Mouse (Mus musculus) limb, embryonic 13.5 days (tissue): ENCODE data around the gene Cacna2d3. TPM values are rescaled to one million over a fixed set of nuclear protein-coding genes. Genes with fewer than 3 reads are reported as not detected.

ENCODE experiments used
- ATAC-seq: fragments of 200-750 bp; cut with Nextera tagmentation; 2 replicates; pipeline ENCODE4 v1.8.0; 2017; ENCODE audit warnings: low read depth, moderate number of reproducible peaks, moderate TSS enrichment; ENCODE audit not compliant: low FRiP score
- H3K27ac ChIP-seq: fragments of 300-500 bp; sonication (generic); 2 replicates; pipeline ENCODE4 v1.5.1; 2015; ENCODE audit warnings: inconsistent platforms, mild to moderate bottlenecking, moderate library complexity
- H3K27me3 ChIP-seq: fragments of 300-500 bp; sonication (generic); 2 replicates; pipeline ENCODE4 v1.6.1; 2015; ENCODE audit warnings: mild to moderate bottlenecking, inconsistent platforms
- H3K36me3 ChIP-seq: fragments of 300-500 bp; sonication (generic); 2 replicates; pipeline ENCODE4 v1.6.1; 2015; ENCODE audit warnings: inconsistent platforms, mild to moderate bottlenecking, moderate library complexity
- H3K4me1 ChIP-seq: fragments of 300-500 bp; sonication (generic); 2 replicates; pipeline ENCODE4 v1.6.1; 2015; ENCODE audit warnings: inconsistent platforms
- H3K4me2 ChIP-seq: fragments of 300-500 bp; sonication (generic); replicated peaks from 2 replicates; pipeline ENCODE4 v1.6.1; 2015; ENCODE audit warnings: inconsistent platforms, mild to moderate bottlenecking, moderate library complexity
- H3K4me3 ChIP-seq: fragments of 300-500 bp; sonication (generic); 2 replicates; pipeline ENCODE4 v1.5.1; 2015; ENCODE audit warnings: moderate library complexity, mild to moderate bottlenecking, inconsistent platforms
- H3K9ac ChIP-seq: fragments of 300-500 bp; sonication (generic); 2 replicates; pipeline ENCODE4 v1.6.1; 2015; ENCODE audit warnings: mild to moderate bottlenecking, inconsistent platforms
- H3K9me3 ChIP-seq: fragments of 300-500 bp; sonication (generic); 2 replicates; pipeline ENCODE4 v1.6.1; 2016; ENCODE audit warnings: inconsistent platforms
- WGBS: fragments of 180-500 bp; shearing (Covaris S2); methylation state at CpG from one replicate; pipeline ENCODE4 v1.1.7; 2015; 5-methylcytosine and 5-hydroxymethylcytosine counted together
- polyA plus RNA-seq: library from polyadenylated mRNA; unstranded; fragments of >200 nt; fragmentation: Nextera tagmentation; extraction: Ambion mirVana; gene quantifications from 2 replicates; pipeline ENCODE4 v1.2.1, GENCODE M21; 2015

The Cacna2d3 gene
- polyA plus RNA-seq, 1 experiment from 2014 or later: 5.3 TPM

- Histone ChIP-seq H3K36me3 (no peaks in the 10 kb centered on the region), H3K4me3 (no peak overlapping the region), H3K4me1 (peaks cover 27% of the 10 kb centered on the region), H3K4me2 (peak overlapping the region; percentile 39), H3K27ac (peak overlapping the region; percentile 67; the same call in 1 of the 2 replicates), H3K9me3 (no peaks in the 10 kb centered on the region), H3K9ac (no peak overlapping the region), H3K27me3 (no peaks in the 10 kb centered on the region)
- ATAC-seq: no peak
- WGBS: 20% methylated on average over 6 of the region's 6 CpGs
Measured at GRCm38 (mm10) chr14:29028391-29029106, 693.1 kb downstream of the Cacna2d3 start.

DNA sequence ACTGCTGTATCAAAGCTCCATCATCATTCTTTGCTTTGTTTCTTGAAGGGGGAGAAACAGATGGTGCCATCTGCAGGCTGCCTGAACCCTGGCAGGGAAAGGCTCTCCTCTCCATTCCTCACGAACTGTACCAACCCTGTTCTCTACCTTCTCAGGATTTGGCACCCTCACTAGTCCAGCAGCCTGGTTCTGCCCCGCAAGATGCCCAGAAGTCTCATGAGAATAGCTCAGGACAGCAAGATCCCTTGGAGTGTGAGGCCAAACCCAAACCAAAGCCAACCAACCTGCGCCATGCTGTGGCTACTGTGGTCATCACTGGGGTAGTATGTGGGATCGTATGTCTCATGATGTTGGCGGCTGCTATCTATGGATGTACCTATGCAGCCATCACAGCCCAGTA is 694.4 kb downstream of the Cacna2d3 start:
- no peak overlapping the region for H3K9ac ChIP-seq
- H3K27ac ChIP-seq: no peak overlapping the region
- no peaks in the 10 kb centered on the region for H3K36me3 ChIP-seq
- H3K4me1 ChIP-seq: peaks cover 27% of the 10 kb centered on the region
- H3K9me3 ChIP-seq: no peaks in the 10 kb centered on the region
- no peaks in the 10 kb centered on the region for H3K27me3 ChIP-seq
- H3K4me2 ChIP-seq: no peak overlapping the region
- ATAC-seq: no peak
- no peak overlapping the region for H3K4me3 ChIP-seq
- 88% methylated on average over 5 of the region's 5 CpGs for WGBS

- Histone ChIP-seq H3K9me3 (no peaks in the 10 kb centered on the region), H3K36me3 (no peaks in the 10 kb centered on the region), H3K27me3 (no peaks in the 10 kb centered on the region), H3K4me1 (peaks cover 27% of the 10 kb centered on the region), H3K27ac (no peak overlapping the region), H3K9ac (no peak overlapping the region), H3K4me2 (no peak overlapping the region), H3K4me3 (no peak overlapping the region)
- no peak for ATAC-seq
- 80% methylated on average over 6 of the region's 6 CpGs for WGBS
Measured at GRCm38 (mm10) chr14:29025335-29025734, 696.3 kb downstream of the Cacna2d3 start.

GRCm38 (mm10) chr14:29023246-29023645 is 698.4 kb downstream of the Cacna2d3 start:
- no peak for ATAC-seq
- no peaks in the 10 kb centered on the region for H3K9me3 ChIP-seq
- H3K4me3 ChIP-seq: no peak overlapping the region
- no peak overlapping the region for H3K4me2 ChIP-seq
- no peak overlapping the region for H3K27ac ChIP-seq
- no peaks in the 10 kb centered on the region for H3K36me3 ChIP-seq
- 94% methylated on average over 4 of the region's 4 CpGs for WGBS
- no peak overlapping the region for H3K9ac ChIP-seq
- peaks cover 11% of the 10 kb centered on the region for H3K4me1 ChIP-seq
- no peaks in the 10 kb centered on the region for H3K27me3 ChIP-seq

DNA sequence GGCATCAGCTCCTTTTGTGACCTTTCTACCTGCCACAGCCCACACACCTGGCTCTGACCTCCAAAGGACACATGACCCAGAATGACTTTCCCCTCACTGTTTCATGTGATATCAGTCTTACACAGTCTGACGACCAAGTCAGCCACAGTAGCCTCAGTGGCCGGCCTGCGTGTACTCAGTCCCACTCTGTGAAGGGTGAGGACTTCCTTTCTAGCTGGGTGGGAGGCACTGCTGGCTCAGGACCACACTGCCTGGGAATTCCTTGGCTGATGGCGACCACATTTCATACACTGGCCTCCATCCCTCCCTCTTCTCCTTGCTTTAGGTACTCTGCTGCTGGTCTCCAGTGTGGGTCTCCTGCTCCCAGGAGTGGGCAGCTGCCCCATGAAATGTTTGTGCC is 700.4 kb downstream of the Cacna2d3 start:
- Histone ChIP-seq H3K4me2 (no peak overlapping the region), H3K9ac (no peak overlapping the region), H3K36me3 (no peaks in the 10 kb centered on the region), H3K4me1 (peaks cover 13% of the 10 kb centered on the region; the same call in 1 of the 2 replicates), H3K27me3 (no peaks in the 10 kb centered on the region), H3K27ac (no peak overlapping the region), H3K4me3 (no peak overlapping the region), H3K9me3 (no peaks in the 10 kb centered on the region)
- WGBS: 83% methylated on average over 4 of the region's 4 CpGs
- no peak for ATAC-seq

- ATAC-seq: 0 out of 2 replicates have a peak, but pooled peaks have one; percentile 5
- 64% methylated on average over 7 of the region's 7 CpGs for WGBS
Measured at GRCm38 (mm10) chr14:29018316-29019000, 703.2 kb downstream of the Cacna2d3 start.

GRCm38 (mm10) chr14:29017883-29018282 is 703.8 kb downstream of the Cacna2d3 start, which contains the start of gene Lrtm1:
TSS of gene Lrtm1 (plus strand) at chr14:29018208.
- H3K36me3 ChIP-seq: no peaks in the 10 kb centered on the region
- H3K4me1 ChIP-seq: peaks cover 21% of the 10 kb centered on the region
- peak; percentile 69 for ATAC-seq
- 14% methylated on average over 5 of the region's 5 CpGs for WGBS
- no peaks in the 10 kb centered on the region for H3K9me3 ChIP-seq
- no peaks in the 10 kb centered on the region for H3K27me3 ChIP-seq
- no peak within 1 kb of the TSS for H3K4me3 ChIP-seq
- no peak within 1 kb of the TSS for H3K4me2 ChIP-seq
- H3K9ac ChIP-seq: no peak within 1 kb of the TSS
- no peak within 1 kb of the TSS for H3K27ac ChIP-seq

More at GRCm38 (mm10) chr14:29018316-29019000, 703.2 kb downstream of the Cacna2d3 start:
- H3K9me3 ChIP-seq: no peaks in the 10 kb centered on the region
- no peaks in the 10 kb centered on the region for H3K36me3 ChIP-seq
- no peaks in the 10 kb centered on the region for H3K27me3 ChIP-seq
- no peak overlapping the region for H3K4me3 ChIP-seq
- no peak overlapping the region for H3K9ac ChIP-seq
- peaks cover 21% of the 10 kb centered on the region for H3K4me1 ChIP-seq
- H3K27ac ChIP-seq: no peak overlapping the region
- H3K4me2 ChIP-seq: no peak overlapping the region

DNA sequence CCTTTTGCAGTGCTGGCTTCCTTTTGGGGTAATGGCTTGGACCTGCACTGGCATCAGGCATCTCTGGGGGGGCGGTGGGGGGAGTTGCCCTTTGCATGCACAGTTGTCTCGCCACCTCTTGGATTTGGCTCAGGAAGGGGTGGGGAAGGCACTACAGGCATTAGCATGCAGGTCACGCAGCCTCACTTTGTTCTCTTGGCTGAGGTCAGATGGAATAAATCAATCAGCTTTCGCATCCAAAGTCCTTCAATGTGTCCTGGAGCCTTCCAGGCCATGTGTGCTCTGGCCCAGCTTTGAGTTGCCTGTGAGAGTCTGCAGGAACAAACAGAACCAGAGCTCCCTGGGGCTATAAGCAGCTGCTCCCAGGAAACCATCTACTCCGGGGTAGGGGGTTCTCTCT is 705.8 kb downstream of the Cacna2d3 start:
- H3K4me2 ChIP-seq: no peak overlapping the region
- no peaks in the 10 kb centered on the region for H3K36me3 ChIP-seq
- H3K9me3 ChIP-seq: 0 out of 2 replicates have a peak, but pooled peaks cover 3% of the 10 kb centered on the region
- peaks cover 21% of the 10 kb centered on the region for H3K4me1 ChIP-seq
- no peak overlapping the region for H3K4me3 ChIP-seq
- WGBS: 43% methylated on average over 5 of the region's 5 CpGs
- H3K9ac ChIP-seq: no peak overlapping the region
- no peak for ATAC-seq
- H3K27ac ChIP-seq: no peak overlapping the region
- no peaks in the 10 kb centered on the region for H3K27me3 ChIP-seq

GRCm38 (mm10) chr14:29014680-29015079 is 707.0 kb downstream of the Cacna2d3 start:
- 0 out of 2 replicates have a peak, but pooled peaks cover 3% of the 10 kb centered on the region for H3K9me3 ChIP-seq
- 79% methylated on average over 2 of the region's 2 CpGs for WGBS

GRCm38 (mm10) chr14:29013161-29013560 is 708.5 kb downstream of the Cacna2d3 start:
- no peak overlapping the region for H3K27ac ChIP-seq
- H3K27me3 ChIP-seq: no peaks in the 10 kb centered on the region
- H3K4me2 ChIP-seq: no peak overlapping the region
- ATAC-seq: no peak
- no peaks in the 10 kb centered on the region for H3K36me3 ChIP-seq
- 88% methylated on average over 3 of the region's 3 CpGs for WGBS
- no peak overlapping the region for H3K9ac ChIP-seq
- H3K4me1 ChIP-seq: peaks cover 21% of the 10 kb centered on the region
- H3K9me3 ChIP-seq: 0 out of 2 replicates have a peak, but pooled peaks cover 3% of the 10 kb centered on the region
- no peak overlapping the region for H3K4me3 ChIP-seq

More at GRCm38 (mm10) chr14:29014680-29015079, 707.0 kb downstream of the Cacna2d3 start:
- H3K36me3 ChIP-seq: no peaks in the 10 kb centered on the region
- no peak overlapping the region for H3K4me3 ChIP-seq
- no peak overlapping the region for H3K9ac ChIP-seq
- peaks cover 21% of the 10 kb centered on the region for H3K4me1 ChIP-seq
- no peaks in the 10 kb centered on the region for H3K27me3 ChIP-seq
- no peak overlapping the region for H3K4me2 ChIP-seq
- no peak overlapping the region for H3K27ac ChIP-seq
- no peak for ATAC-seq

- no peaks in the 10 kb centered on the region for H3K27me3 ChIP-seq
- peaks cover 15% of the 10 kb centered on the region; the same call in 1 of the 2 replicates for H3K4me1 ChIP-seq
- no peak for ATAC-seq
- H3K4me2 ChIP-seq: no peak overlapping the region
- H3K4me3 ChIP-seq: no peak overlapping the region
- 0 out of 2 replicates have a peak, but pooled peaks cover 3% of the 10 kb centered on the region for H3K9me3 ChIP-seq
- no peak overlapping the region for H3K27ac ChIP-seq
- WGBS: 92% methylated on average over 4 of the region's 4 CpGs
- H3K9ac ChIP-seq: no peak overlapping the region
- no peaks in the 10 kb centered on the region for H3K36me3 ChIP-seq
Measured at GRCm38 (mm10) chr14:29009644-29010043, 712.0 kb downstream of the Cacna2d3 start.

- Histone ChIP-seq H3K36me3 (no peaks in the 10 kb centered on the region), H3K27ac (no peak overlapping the region), H3K27me3 (no peaks in the 10 kb centered on the region), H3K9me3 (no peaks in the 10 kb centered on the region), H3K4me1 (peaks cover 19% of the 10 kb centered on the region; the same call in 1 of the 2 replicates), H3K9ac (no peak overlapping the region), H3K4me2 (no peak overlapping the region), H3K4me3 (no peak overlapping the region)
- 59% methylated on average over 4 of the region's 5 CpGs for WGBS
- ATAC-seq: no peak
Measured at GRCm38 (mm10) chr14:29005228-29005840, 716.3 kb downstream of the Cacna2d3 start.
